In genomic region chr7:27166614-27167474, GRCm38 (mm10) we compare ENCODE assay signal across 8 mouse cellular contexts. TPM values are rescaled to one million over a fixed set of nuclear protein-coding genes. Genes with fewer than 3 reads are reported as not detected.
DNase-seq lines count a peak whose midpoint lies in the region; ATAC-seq lines count a peak whose summit lies in the region.

Egln2 (minus strand) TSS chr7:27166802.

- DNase-seq in adipocyte (ENCODE audit: low spot score), result peak; percentile 94
- peak; percentile 97 for DNase-seq in embryo, embryonic 10 days (ENCODE audit: low spot score)
- peak; percentile 96 for DNase-seq in gastrocnemius, postnatal 14 days
- DNase-seq in left cerebral cortex, postnatal 10 days (ENCODE audit: extremely low spot score in 1 of 2, low spot score in 2 of 2), result peak; percentile 93 to 97
- DNase-seq in right cerebral cortex, postnatal 25 days, result peak; percentile 93
- DNase-seq in urinary bladder, postnatal 4 days (ENCODE audit: low spot score in 2 of 2), result peak; percentile 91 to 95

- intact Hi-C loops in gastrocnemius, postnatal 14 days (cut with DNase I; ENCODE audit: low total_unique reads), result no loop called here
- intact Hi-C loops in left cerebral cortex, postnatal 10 days (cut with DNase I), result no loop called here

- ATAC-seq in inflammation-experienced regulatory T-cells, adult 6 months, result peak; percentile 81
- ATAC-seq in megakaryocyte-erythroid progenitor cell, adult 5-6 weeks (replicated peaks; ENCODE audit: low FRiP score, low TSS enrichment, poor library complexity, severe bottlenecking), result peak; percentile 75

RNA-seq across cellular contexts. Expression of gene Egln2, which starts in this region (rescaled TPM):
- 10 to 100 TPM; 83.0 to 87.9 TPM for total RNA-seq in gastrocnemius, postnatal 14 days (2021)
- 10 to 100 TPM; 12.0 to 14.1 (median 13.9) TPM for polyA plus RNA-seq in inflammation-experienced regulatory T-cells, adult 6 months (2017; shearing (Covaris generic))
- 10 to 100 TPM; 82.3 to 84.9 TPM for total RNA-seq in left cerebral cortex, postnatal 10 days (2021)
- 23.6 and 24.3 TPM in 2 replicates for total RNA-seq in megakaryocyte-erythroid progenitor cell, adult 5-6 weeks (2014; fragmentation: Nextera tagmentation)
- total RNA-seq in megakaryocyte-erythroid progenitor cell, adult 5-6 weeks (2017), result 19.5 and 22.1 TPM in 2 replicates

Comparison
In these comparisons a context has a peak if more than half of its experiments do, and no peak if none do; other contexts are left out.
1. Peak in every context shown above with its lines: DNase-seq and ATAC-seq.